Mouse (Mus musculus): ENCODE measurements at regions not wholly inside any gene's neighbourhood (a gene's known extent, or its start where the extent isn't known, plus 50 kb on each side); places are given as distances from the start of the nearest gene placed in this dataset.

- no peak overlapping the region for H3K9ac ChIP-seq
- peaks cover 14% of the 10 kb centered on the region for H3K27me3 ChIP-seq
- H3K4me3 ChIP-seq: no peak overlapping the region
- no peak for ATAC-seq (ENCODE audit: low FRiP score)
- no peak overlapping the region for H3K27ac ChIP-seq
- no peaks in the 10 kb centered on the region for H3K9me3 ChIP-seq
- WGBS: 47% methylated on average over 8 of the region's 8 CpGs
- H3K4me1 ChIP-seq (replicated peaks): peaks cover 6% of the 10 kb centered on the region; the same call in 1 of the 2 replicates
- H3K4me2 ChIP-seq: no peak overlapping the region
- no peaks in the 10 kb centered on the region for H3K36me3 ChIP-seq
These were observed 125.8 kb downstream of the Irx5 start for GRCm38 (mm10) chr8:92483055-92483765.

GRCm38 (mm10) chr8:92488526-92489159 lies 131.2 kb downstream of the Irx5 start:
- no peak for ATAC-seq (ENCODE audit: low FRiP score)
- Histone ChIP-seq H3K4me3 (no peak overlapping the region), H3K9me3 (no peaks in the 10 kb centered on the region), H3K27me3 (no peaks in the 10 kb centered on the region), H3K36me3 (no peaks in the 10 kb centered on the region), H3K27ac (no peak overlapping the region), H3K4me1 (replicated peaks) (peaks cover 1% of the 10 kb centered on the region; the same call in 1 of the 2 replicates), H3K4me2 (no peak overlapping the region), H3K9ac (no peak overlapping the region)
- 89% methylated on average over 8 of the region's 8 CpGs for WGBS

GRCm38 (mm10) chr8:92491533-92491932 lies 134.1 kb downstream of the Irx5 start:
- 73% methylated on average over 5 of the region's 5 CpGs for WGBS
- Histone ChIP-seq H3K36me3 (no peaks in the 10 kb centered on the region), H3K27me3 (0 out of 2 replicates have a peak, but pooled peaks cover 2% of the 10 kb centered on the region), H3K9ac (no peak overlapping the region), H3K4me1 (replicated peaks) (no peaks in the 10 kb centered on the region), H3K4me3 (no peak overlapping the region), H3K9me3 (no peaks in the 10 kb centered on the region), H3K27ac (no peak overlapping the region), H3K4me2 (no peak overlapping the region)
- no peak for ATAC-seq (ENCODE audit: low FRiP score)

- H3K9me3 ChIP-seq: no peaks in the 10 kb centered on the region
- H3K9ac ChIP-seq: no peak overlapping the region
- no peaks in the 10 kb centered on the region for H3K4me1 ChIP-seq (replicated peaks)
- no peak overlapping the region for H3K27ac ChIP-seq
- H3K4me2 ChIP-seq: no peak overlapping the region
- H3K27me3 ChIP-seq: 0 out of 2 replicates have a peak, but pooled peaks cover 2% of the 10 kb centered on the region
- no peak overlapping the region for H3K4me3 ChIP-seq
- no peak for ATAC-seq (ENCODE audit: low FRiP score)
- WGBS: 54% methylated on average over 4 of the region's 4 CpGs
- no peaks in the 10 kb centered on the region for H3K36me3 ChIP-seq
These were observed 136.0 kb downstream of the Irx5 start for GRCm38 (mm10) chr8:92493403-92493802.

GRCm38 (mm10) chr8:92505552-92506281 lies 148.3 kb downstream of the Irx5 start:
- H3K4me3 ChIP-seq: no peak overlapping the region
- no peak overlapping the region for H3K4me2 ChIP-seq
- peaks cover 8% of the 10 kb centered on the region; the same call in 1 of the 2 replicates for H3K4me1 ChIP-seq (replicated peaks)
- H3K36me3 ChIP-seq: no peaks in the 10 kb centered on the region
- H3K9me3 ChIP-seq: no peaks in the 10 kb centered on the region
- no peak overlapping the region for H3K27ac ChIP-seq
- H3K9ac ChIP-seq: no peak overlapping the region
- no peak for ATAC-seq (ENCODE audit: low FRiP score)
- 75% methylated on average over 7 of the region's 7 CpGs for WGBS
- H3K27me3 ChIP-seq: no peaks in the 10 kb centered on the region

- Histone ChIP-seq H3K9ac (no peak overlapping the region), H3K27ac (no peak overlapping the region), H3K36me3 (no peaks in the 10 kb centered on the region), H3K4me2 (no peak overlapping the region), H3K4me1 (replicated peaks) (peaks cover 8% of the 10 kb centered on the region; the same call in 1 of the 2 replicates), H3K9me3 (peaks cover 4% of the 10 kb centered on the region; the same call in 1 of the 2 replicates), H3K4me3 (no peak overlapping the region), H3K27me3 (no peaks in the 10 kb centered on the region)
- ATAC-seq (ENCODE audit: low FRiP score): no peak
- 81% methylated on average over 5 of the region's 5 CpGs for whole genome bisulfite sequencing
These were observed 149.0 kb downstream of the Irx5 start for GRCm38 (mm10) chr8:92506436-92506835.

- H3K9ac ChIP-seq: no peak overlapping the region
- no peak overlapping the region for H3K4me3 ChIP-seq
- ATAC-seq (ENCODE audit: low FRiP score): no peak
- peaks cover 6% of the 10 kb centered on the region; the same call in 1 of the 2 replicates for H3K9me3 ChIP-seq
- WGBS: 82% methylated on average over 5 of the region's 5 CpGs
- no peaks in the 10 kb centered on the region for H3K36me3 ChIP-seq
- H3K4me1 ChIP-seq (replicated peaks): peaks cover 8% of the 10 kb centered on the region; the same call in 1 of the 2 replicates
- no peak overlapping the region for H3K4me2 ChIP-seq
- no peak overlapping the region for H3K27ac ChIP-seq
- no peaks in the 10 kb centered on the region for H3K27me3 ChIP-seq
These were observed 149.5 kb downstream of the Irx5 start for GRCm38 (mm10) chr8:92506906-92507305.

GRCm38 (mm10) chr8:92515385-92515784 lies 158.0 kb downstream of the Irx5 start:
- Histone ChIP-seq H3K27me3 (no peaks in the 10 kb centered on the region), H3K27ac (no peak overlapping the region), H3K4me3 (no peak overlapping the region), H3K36me3 (no peaks in the 10 kb centered on the region), H3K4me1 (replicated peaks) (0 out of 2 replicates have a peak, but pooled peaks cover 3% of the 10 kb centered on the region), H3K9ac (no peak overlapping the region), H3K9me3 (peaks cover 9% of the 10 kb centered on the region; the same call in 1 of the 2 replicates), H3K4me2 (no peak overlapping the region)
- WGBS: 79% methylated on average over 2 of the region's 2 CpGs
- ATAC-seq (ENCODE audit: low FRiP score): no peak

- WGBS: 94% methylated on average over 8 of the region's 8 CpGs
- H3K9me3 ChIP-seq: 0 out of 2 replicates have a peak, but pooled peaks cover 3% of the 10 kb centered on the region
- ATAC-seq (ENCODE audit: low FRiP score): no peak
These were observed 156.1 kb upstream of the Irx6 start for GRCm38 (mm10) chr8:92518031-92518430.

GRCm38 (mm10) chr8:92518486-92518885 lies 155.6 kb upstream of the Irx6 start:
- Histone ChIP-seq H3K9me3 (0 out of 2 replicates have a peak, but pooled peaks cover 3% of the 10 kb centered on the region), H3K27me3 (no peaks in the 10 kb centered on the region), H3K27ac (no peak overlapping the region), H3K9ac (no peak overlapping the region), H3K4me3 (no peak overlapping the region), H3K4me1 (replicated peaks) (0 out of 2 replicates have a peak, but pooled peaks cover 3% of the 10 kb centered on the region), H3K4me2 (no peak overlapping the region), H3K36me3 (no peaks in the 10 kb centered on the region)
- 97% methylated on average over 3 of the region's 3 CpGs for WGBS
- no peak for ATAC-seq (ENCODE audit: low FRiP score)

More at GRCm38 (mm10) chr8:92518031-92518430, 156.1 kb upstream of the Irx6 start:
- Histone ChIP-seq H3K36me3 (no peaks in the 10 kb centered on the region), H3K4me3 (no peak overlapping the region), H3K27me3 (no peaks in the 10 kb centered on the region), H3K27ac (no peak overlapping the region), H3K9ac (no peak overlapping the region), H3K4me1 (replicated peaks) (0 out of 2 replicates have a peak, but pooled peaks cover 3% of the 10 kb centered on the region), H3K4me2 (no peak overlapping the region)

GRCm38 (mm10) chr8:92522519-92522918 lies 151.6 kb upstream of the Irx6 start:
- Histone ChIP-seq H3K9me3 (0 out of 2 replicates have a peak, but pooled peaks cover 3% of the 10 kb centered on the region), H3K4me2 (no peak overlapping the region), H3K27me3 (0 out of 2 replicates have a peak, but pooled peaks cover 3% of the 10 kb centered on the region), H3K4me3 (no peak overlapping the region), H3K27ac (no peak overlapping the region), H3K9ac (no peak overlapping the region), H3K36me3 (no peaks in the 10 kb centered on the region), H3K4me1 (replicated peaks) (no peaks in the 10 kb centered on the region)
- 82% methylated on average over 6 of the region's 6 CpGs for WGBS
- ATAC-seq (ENCODE audit: low FRiP score): no peak

GRCm38 (mm10) chr8:92529756-92530155 lies 144.3 kb upstream of the Irx6 start:
- 71% methylated on average over 11 of the region's 11 CpGs for WGBS
- ATAC-seq (ENCODE audit: low FRiP score): no peak
- Histone ChIP-seq H3K9ac (no peak overlapping the region), H3K27me3 (peaks cover 3% of the 10 kb centered on the region; the same call in 1 of the 2 replicates), H3K36me3 (no peaks in the 10 kb centered on the region), H3K4me1 (replicated peaks) (no peaks in the 10 kb centered on the region), H3K4me2 (no peak overlapping the region), H3K4me3 (no peak overlapping the region), H3K27ac (no peak overlapping the region), H3K9me3 (no peaks in the 10 kb centered on the region)
